Mouse (Mus musculus) midbrain, embryonic 10.5 days (tissue): ENCODE results near the gene Smap2. TPM values are rescaled to one million over a fixed set of nuclear protein-coding genes. Genes with fewer than 3 reads are reported as not detected.

Source experiments
- DNase-seq: peaks from one replicate; pipeline ENCODE4 v3.0.0-alpha.2; 2017; ENCODE audit warnings: low spot score
- H3K27ac ChIP-seq: fragments of 300-500 bp; sonication (generic); replicated peaks from 2 replicates; pipeline ENCODE4 v1.5.1; 2016; ENCODE audit warnings: mild to moderate bottlenecking
- H3K27me3 ChIP-seq: fragments of 300-500 bp; sonication (generic); 2 replicates; pipeline ENCODE4 v1.6.1; 2016; ENCODE audit warnings: low read depth, mild to moderate bottlenecking; ENCODE audit not compliant: poor library complexity, severe bottlenecking
- H3K36me3 ChIP-seq: fragments of 300-500 bp; sonication (generic); 2 replicates; pipeline ENCODE4 v1.6.1; 2016; ENCODE audit warnings: mild to moderate bottlenecking, moderate library complexity
- H3K4me1 ChIP-seq: fragments of 300-500 bp; sonication (generic); 2 replicates; pipeline ENCODE4 v1.6.1; 2016
- H3K4me3 ChIP-seq: fragments of 300-500 bp; sonication (generic); 2 replicates; pipeline ENCODE4 v1.5.1; 2016; ENCODE audit warnings: mild to moderate bottlenecking, moderate library complexity
- H3K9me3 ChIP-seq: fragments of 300-500 bp; sonication (generic); replicated peaks from 2 replicates; pipeline ENCODE4 v1.6.1; 2016; ENCODE audit warnings: mild to moderate bottlenecking
- WGBS: fragments of 180-500 bp; shearing (Covaris S2); methylation state at CpG from one replicate; pipeline ENCODE4 v1.1.7; 2016; 5-methylcytosine and 5-hydroxymethylcytosine counted together
- polyA plus RNA-seq: library from polyadenylated mRNA; unstranded; fragments of >200 nt; fragmentation: Nextera tagmentation; extraction: Ambion mirVana; gene quantifications from 2 replicates; pipeline ENCODE4 v1.2.1, GENCODE M21; 2016

The Smap2 gene
- polyA plus RNA-seq, 1 experiment from 2014 or later, result 14.0 TPM

DNA sequence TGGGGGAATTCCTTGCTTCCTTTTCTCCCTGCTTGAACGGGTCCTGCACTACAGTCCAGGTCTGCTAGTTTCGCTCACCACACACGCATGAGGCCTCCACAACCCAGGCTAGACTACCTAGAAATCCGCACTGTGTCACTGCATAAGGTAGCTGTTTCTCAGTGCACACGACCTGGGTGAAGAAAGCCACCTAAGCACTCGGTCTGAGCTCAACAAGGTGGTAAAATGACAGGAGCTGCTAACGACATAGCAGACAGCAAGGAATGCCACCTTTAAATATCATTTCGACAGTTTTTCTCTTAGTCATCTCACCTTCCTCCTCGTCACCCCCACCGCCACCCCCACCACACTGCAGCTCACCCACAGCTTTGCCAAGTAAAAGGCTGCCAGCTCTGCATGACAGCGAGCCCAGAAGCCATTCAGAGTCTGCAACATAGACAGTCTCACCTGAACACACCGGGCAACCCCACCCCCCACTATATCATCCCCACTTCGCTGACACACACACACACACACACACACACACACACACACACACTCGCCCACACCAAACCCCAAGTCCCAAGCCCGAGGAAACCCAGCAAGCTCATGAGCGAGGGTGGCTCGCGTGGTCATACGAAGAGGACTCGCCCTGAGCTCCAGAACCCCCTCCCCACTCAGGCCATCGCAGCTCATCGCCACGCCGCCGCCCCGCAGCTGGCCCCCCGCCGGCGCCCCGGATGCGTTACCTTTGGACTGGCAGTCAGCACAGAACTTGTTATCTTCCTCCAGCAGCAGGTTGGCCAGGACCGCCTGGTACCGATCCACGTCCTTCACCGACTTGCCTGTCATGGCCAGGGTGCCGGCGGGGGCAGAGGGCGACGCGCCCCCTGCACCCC lies 787 bp downstream of the Smap2 start:
- Histone ChIP-seq H3K27me3 (no peaks in the 10 kb centered on the region), H3K4me3 (peak overlapping the region; percentile 76), H3K9me3 (no peaks in the 10 kb centered on the region), H3K36me3 (no peaks in the 10 kb centered on the region), H3K27ac (peak overlapping the region; percentile 90), H3K4me1 (peaks cover 23% of the 10 kb centered on the region)
- no peak for DNase-seq
- 9% methylated on average over 40 of the region's 40 CpGs for WGBS

DNA sequence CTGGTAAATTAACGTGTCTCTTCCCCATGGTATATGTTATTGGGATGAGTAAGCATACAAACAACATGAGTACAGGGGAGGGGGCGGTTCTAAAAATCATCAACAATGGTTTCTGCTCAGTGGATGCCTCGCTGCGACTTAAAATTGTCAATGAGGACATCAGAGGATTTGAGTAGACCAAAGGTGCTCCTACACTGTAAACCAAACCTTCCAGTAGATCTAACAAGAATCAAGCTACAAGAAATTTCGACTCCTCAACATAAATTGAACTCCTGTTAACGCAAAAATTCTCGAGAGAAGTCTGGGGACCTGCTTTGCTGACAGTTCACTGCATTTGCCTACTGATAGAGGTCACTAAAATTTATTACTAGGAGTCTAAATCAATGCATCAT lies 1.8 kb downstream of the Smap2 start:
- DNase-seq, result no peak

GRCm38 (mm10) chr4:121014594-121015267 lies 2.3 kb downstream of the Smap2 start:
- Histone ChIP-seq H3K27me3 (no peaks in the 10 kb centered on the region), H3K4me1 (peaks cover 24% of the 10 kb centered on the region), H3K9me3 (no peaks in the 10 kb centered on the region), H3K27ac (no peak overlapping the region), H3K4me3 (no peak overlapping the region), H3K36me3 (no peaks in the 10 kb centered on the region)
- 81% methylated on average over 10 of the region's 10 CpGs for WGBS
- no peak for DNase-seq

More for the DNA sequence above, 1.8 kb downstream of the Smap2 start:
- no peak overlapping the region for H3K27ac ChIP-seq
- no peaks in the 10 kb centered on the region for H3K9me3 ChIP-seq
- no peaks in the 10 kb centered on the region for H3K36me3 ChIP-seq
- WGBS, result 86% methylated on average over 7 of the region's 7 CpGs
- H3K4me3 ChIP-seq, result no peak overlapping the region
- peaks cover 23% of the 10 kb centered on the region for H3K4me1 ChIP-seq
- H3K27me3 ChIP-seq, result no peaks in the 10 kb centered on the region

GRCm38 (mm10) chr4:121010770-121011549 lies 6.1 kb downstream of the Smap2 start:
- Histone ChIP-seq H3K36me3 (no peaks in the 10 kb centered on the region), H3K4me3 (no peak overlapping the region), H3K27me3 (peaks cover 6% of the 10 kb centered on the region; the same call in 1 of the 2 replicates), H3K4me1 (peaks cover 17% of the 10 kb centered on the region), H3K27ac (no peak overlapping the region), H3K9me3 (no peaks in the 10 kb centered on the region)
- 86% methylated on average over 11 of the region's 11 CpGs for WGBS
- no peak for DNase-seq

GRCm38 (mm10) chr4:121009151-121009550 lies 7.9 kb downstream of the Smap2 start:
- no peak overlapping the region for H3K27ac ChIP-seq
- 91% methylated on average over 5 of the region's 5 CpGs for WGBS
- DNase-seq, result no peak
- no peaks in the 10 kb centered on the region for H3K36me3 ChIP-seq
- peaks cover 24% of the 10 kb centered on the region for H3K27me3 ChIP-seq
- peaks cover 14% of the 10 kb centered on the region for H3K4me1 ChIP-seq
- no peak overlapping the region for H3K4me3 ChIP-seq
- no peaks in the 10 kb centered on the region for H3K9me3 ChIP-seq

GRCm38 (mm10) chr4:121008071-121008745 lies 8.8 kb downstream of the Smap2 start:
- 84% methylated on average over 3 of the region's 3 CpGs for WGBS

GRCm38 (mm10) chr4:121007006-121007405 lies 10.0 kb downstream of the Smap2 start:
- no peak for DNase-seq
- peaks cover 35% of the 10 kb centered on the region for H3K4me1 ChIP-seq
- peaks cover 30% of the 10 kb centered on the region for H3K27me3 ChIP-seq
- no peak overlapping the region for H3K4me3 ChIP-seq
- H3K9me3 ChIP-seq, result no peaks in the 10 kb centered on the region
- H3K36me3 ChIP-seq, result no peaks in the 10 kb centered on the region
- H3K27ac ChIP-seq, result no peak overlapping the region

More at GRCm38 (mm10) chr4:121008071-121008745, 8.8 kb downstream of the Smap2 start:
- no peak for DNase-seq
- Histone ChIP-seq H3K27me3 (peaks cover 30% of the 10 kb centered on the region), H3K4me3 (no peak overlapping the region), H3K27ac (no peak overlapping the region), H3K36me3 (no peaks in the 10 kb centered on the region), H3K9me3 (no peaks in the 10 kb centered on the region), H3K4me1 (peaks cover 23% of the 10 kb centered on the region)

DNA sequence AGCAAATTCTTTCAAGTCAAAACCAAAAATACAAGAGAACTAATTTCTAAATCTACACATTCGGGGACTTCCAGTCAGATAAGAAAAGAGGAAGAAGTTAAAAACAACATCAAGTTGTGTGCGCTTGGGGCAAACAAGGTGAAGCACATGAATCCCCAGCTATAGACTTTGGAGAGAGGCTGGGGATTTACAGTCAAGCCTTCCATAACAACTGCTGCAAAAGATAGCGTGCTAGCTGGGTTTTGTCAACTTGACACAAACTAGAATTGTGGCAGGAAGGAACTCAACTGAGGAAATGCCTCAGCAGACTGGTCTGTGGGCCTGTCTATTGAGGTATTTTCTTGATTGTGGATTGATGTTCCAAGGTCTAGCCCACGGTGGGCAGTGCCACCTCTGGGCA lies 12.4 kb downstream of the Smap2 start:
- Histone ChIP-seq H3K9me3 (no peaks in the 10 kb centered on the region), H3K36me3 (no peaks in the 10 kb centered on the region), H3K4me3 (no peak overlapping the region), H3K4me1 (peaks cover 45% of the 10 kb centered on the region), H3K27ac (no peak overlapping the region), H3K27me3 (peaks cover 50% of the 10 kb centered on the region)
- 90% methylated on average over 4 of the region's 4 CpGs for WGBS
- DNase-seq, result no peak

- Histone ChIP-seq H3K27me3 (peaks cover 59% of the 10 kb centered on the region), H3K4me1 (peaks cover 43% of the 10 kb centered on the region), H3K9me3 (no peaks in the 10 kb centered on the region), H3K27ac (peak overlapping the region; percentile 70), H3K36me3 (no peaks in the 10 kb centered on the region), H3K4me3 (peak overlapping the region; percentile 4; the same call in 1 of the 2 replicates)
- WGBS, result 37% methylated on average over 3 of the region's 3 CpGs
- no peak for DNase-seq
These were observed 13.4 kb downstream of the Smap2 start for GRCm38 (mm10) chr4:121003611-121004091.

DNA sequence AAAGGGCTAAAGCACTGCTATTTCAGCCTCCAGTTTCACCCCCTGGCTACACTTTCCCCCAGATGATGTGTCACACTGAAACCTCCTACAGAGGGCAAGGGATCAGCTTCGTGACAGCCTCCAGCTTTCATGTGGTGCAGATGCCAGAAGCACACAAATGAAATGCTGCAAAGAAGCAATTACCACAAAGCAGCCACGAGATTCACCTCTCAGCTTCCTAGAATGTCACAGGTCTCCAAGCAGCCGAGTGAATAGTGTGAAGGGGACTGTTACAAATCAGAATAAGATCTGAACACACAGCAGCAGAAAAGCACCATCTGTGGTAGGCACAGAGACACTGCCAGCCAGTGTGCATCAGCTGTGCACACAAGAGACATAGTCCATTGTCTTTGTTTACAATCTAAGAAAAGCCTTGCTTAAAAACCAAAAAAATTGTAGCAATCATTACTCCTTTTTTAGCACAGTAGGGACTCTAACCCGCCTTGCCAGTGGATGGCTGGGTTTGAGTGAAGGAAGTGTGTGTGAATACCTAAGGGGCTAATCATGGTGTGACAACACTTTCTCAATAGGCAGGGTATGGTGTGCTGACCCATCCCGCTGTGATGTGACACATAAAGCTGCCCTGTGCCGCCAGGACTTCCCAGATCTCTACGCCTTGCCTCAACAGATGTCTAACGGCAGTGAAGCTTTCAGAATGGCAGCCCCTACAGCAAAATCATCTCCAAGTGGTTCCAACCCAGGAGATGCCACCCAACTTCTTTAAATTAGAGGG lies 14.5 kb downstream of the Smap2 start:
- WGBS, result 20% methylated on average over 8 of the region's 8 CpGs
- Histone ChIP-seq H3K4me3 (peak overlapping the region; percentile 23; the same call in 1 of the 2 replicates), H3K27ac (peak overlapping the region; percentile 69), H3K36me3 (no peaks in the 10 kb centered on the region), H3K9me3 (no peaks in the 10 kb centered on the region), H3K27me3 (peaks cover 64% of the 10 kb centered on the region), H3K4me1 (peaks cover 43% of the 10 kb centered on the region)
- DNase-seq, result peak; percentile 53

DNA sequence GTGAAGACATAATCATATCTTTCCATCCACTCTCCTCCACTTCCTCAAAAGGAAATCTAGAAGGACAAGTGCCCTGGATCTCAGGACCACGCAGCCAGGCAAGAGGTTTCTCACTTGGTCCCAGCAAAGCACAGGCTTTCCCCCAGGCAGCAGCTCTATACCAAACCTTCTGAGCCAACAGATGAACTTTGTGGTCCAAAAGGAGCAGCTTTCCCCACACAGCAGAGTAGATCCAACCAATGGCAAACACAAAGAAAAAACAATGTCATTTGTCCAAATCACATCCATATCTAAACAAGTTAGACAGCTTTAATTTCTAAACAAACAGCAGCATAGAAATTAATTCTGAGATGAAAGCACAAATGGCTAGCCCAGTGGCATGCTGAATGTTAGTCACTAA lies 15.4 kb downstream of the Smap2 start:
- peak overlapping the region; percentile 69; the same call in 1 of the 2 replicates for H3K27ac ChIP-seq
- no peak overlapping the region for H3K4me3 ChIP-seq
- H3K4me1 ChIP-seq, result peaks cover 43% of the 10 kb centered on the region
- 80% methylated on average over 1 of the region's 1 CpGs for WGBS
- no peak for DNase-seq
- H3K27me3 ChIP-seq, result peaks cover 72% of the 10 kb centered on the region
- H3K9me3 ChIP-seq, result no peaks in the 10 kb centered on the region
- no peaks in the 10 kb centered on the region for H3K36me3 ChIP-seq
